ENCODE assay signal across 14 mouse cellular contexts in the genomic region with DNA sequence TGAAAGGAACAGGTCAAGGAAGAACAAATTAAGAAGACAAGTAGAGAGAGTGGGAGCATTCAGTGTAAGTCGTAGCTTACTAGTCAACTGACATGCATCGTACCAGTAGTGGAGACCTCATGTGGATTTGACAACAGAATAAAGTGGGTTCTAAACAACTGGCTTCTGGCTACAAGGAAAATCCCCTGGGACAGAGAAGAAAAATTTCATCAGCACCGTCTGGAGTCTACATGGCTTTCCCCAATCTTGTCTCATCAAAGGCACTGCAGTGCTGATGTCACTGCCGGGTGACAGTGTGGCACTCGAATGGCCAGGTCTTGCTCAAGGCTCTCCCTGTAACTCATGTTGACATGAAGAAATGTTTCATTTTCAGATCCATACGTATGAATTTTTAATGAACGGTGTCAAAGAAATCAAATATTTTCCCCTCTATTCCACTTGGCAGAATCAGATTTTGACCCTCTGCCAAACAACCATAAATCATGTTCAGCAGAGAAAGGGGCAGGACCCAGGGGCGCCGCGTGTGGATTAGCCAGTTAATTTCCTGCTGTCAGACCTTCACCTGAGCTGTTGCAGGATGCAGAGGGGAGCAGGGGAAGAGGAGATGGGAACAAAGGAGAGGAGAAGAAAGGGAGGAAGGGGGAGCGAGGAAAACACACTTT.
DNase-seq lines count a peak whose midpoint lies in the region; ATAC-seq and TF ChIP-seq lines count a peak whose summit lies in the region.
"Had no signal": no experiment of that assay in that cellular context is flagged by ENCODE, and none has a peak within 500 bp of the region (broad histone marks: within the 10 kb centered on the region; RNA-seq: fewer than 3 reads in every experiment).

No protein-coding gene starts in this region.

- DNase-seq in stomach, postnatal 0 days (ENCODE audit: low spot score) = no peak
- DNase-seq in kidney, postnatal 0 days (ENCODE audit: low spot score) = peak; percentile 63
- no peak for DNase-seq in right cerebral cortex, postnatal 10 days (ENCODE audit: low spot score in 2 of 2)
- no peak for DNase-seq in gastrocnemius, adult 18-20 months (ENCODE audit: low spot score)
- DNase-seq: adrenal gland, adult 8-10 months; cerebellum, postnatal 36 days; spleen, adult 18-20 months had no signal

- peaks cover 32% of the 10 kb centered on the region for H3K4me1 ChIP-seq in intestine, embryonic 16.5 days (ENCODE audit: control insufficient read depth, insufficient read depth, low read length)
- H3K4me1 ChIP-seq in intestine, postnatal 0 days (replicated peaks; ENCODE audit: control insufficient read depth, insufficient read depth, low read length) = peaks cover 5% of the 10 kb centered on the region
- H3K4me1 ChIP-seq in stomach, embryonic 14.5 days (ENCODE audit: control insufficient read depth, insufficient read depth, low read length) = peaks cover 45% of the 10 kb centered on the region
- H3K4me1 ChIP-seq in stomach, postnatal 0 days (replicated peaks; ENCODE audit: control insufficient read depth, insufficient read depth) = peaks cover 14% of the 10 kb centered on the region
- peaks cover 36% of the 10 kb centered on the region for H3K4me1 ChIP-seq in kidney, postnatal 0 days (replicated peaks; ENCODE audit: insufficient read depth, low read length)

- H3K9ac ChIP-seq in intestine, embryonic 16.5 days (ENCODE audit: low read depth, low read length) = no peak overlapping the region
- H3K9ac ChIP-seq in intestine, postnatal 0 days (ENCODE audit: low read depth, low read length) = no peak overlapping the region
- H3K9ac ChIP-seq in stomach, embryonic 14.5 days (replicated peaks; ENCODE audit: low read depth, low read length) = no peak overlapping the region
- H3K9ac ChIP-seq in stomach, postnatal 0 days (ENCODE audit: low read length) = no peak overlapping the region
- no peak overlapping the region for H3K9ac ChIP-seq in kidney, postnatal 0 days (ENCODE audit: low read depth, low read length)

- H3K27me3 ChIP-seq in intestine, embryonic 16.5 days (replicated peaks; ENCODE audit: control insufficient read depth, insufficient read depth, low read length) = no peaks in the 10 kb centered on the region
- no peaks in the 10 kb centered on the region for H3K27me3 ChIP-seq in intestine, postnatal 0 days (replicated peaks; ENCODE audit: control insufficient read depth, insufficient read depth, low read length)
- H3K27me3 ChIP-seq in stomach, embryonic 14.5 days (ENCODE audit: control insufficient read depth, insufficient read depth, low read length) = no peaks in the 10 kb centered on the region
- no peaks in the 10 kb centered on the region for H3K27me3 ChIP-seq in stomach, postnatal 0 days (ENCODE audit: control insufficient read depth, insufficient read depth, low read length)
- H3K27me3 ChIP-seq in kidney, postnatal 0 days (ENCODE audit: insufficient read depth, low read length) = no peaks in the 10 kb centered on the region

- no peak for TF ChIP-seq EP300 in stomach, postnatal 0 days (optimal IDR thresholded peaks at IDR 0.05)

- no peak for ATAC-seq in intestine, embryonic 16.5 days
- ATAC-seq in intestine, postnatal 0 days = no peak
- no peak for ATAC-seq in stomach, embryonic 14.5 days (ENCODE audit: insufficient number of reproducible peaks, insufficient read depth, low FRiP score, low read depth)
- ATAC-seq in stomach, postnatal 0 days (ENCODE audit: low FRiP score, low TSS enrichment) = no peak
- ATAC-seq in kidney, postnatal 0 days (replicated peaks; ENCODE audit: low FRiP score, low read depth) = no peak
- ATAC-seq in frontal cortex, adult (ENCODE audit: low TSS enrichment) = no peak

- peak overlapping the region; percentile 17; the same call in 1 of the 2 replicates for H3K27ac ChIP-seq in intestine, embryonic 16.5 days (ENCODE audit: low read length)
- no peak overlapping the region for H3K27ac ChIP-seq in intestine, postnatal 0 days (ENCODE audit: low read depth, low read length)
- peak overlapping the region; percentile 21; the same call in 1 of the 2 replicates for H3K27ac ChIP-seq in stomach, embryonic 14.5 days (ENCODE audit: low read length)
- no peak overlapping the region for H3K27ac ChIP-seq in stomach, postnatal 0 days (replicated peaks)
- no peak overlapping the region for H3K27ac ChIP-seq in kidney, postnatal 0 days
- H3K27ac ChIP-seq: heart, embryonic 10.5 days; macrophage had no signal

- H3K4me3 ChIP-seq in intestine, embryonic 16.5 days (ENCODE audit: low read length) = no peak overlapping the region
- H3K4me3 ChIP-seq in intestine, postnatal 0 days (ENCODE audit: low read depth, low read length) = no peak overlapping the region
- no peak overlapping the region for H3K4me3 ChIP-seq in stomach, embryonic 14.5 days (ENCODE audit: low read depth, low read length)
- H3K4me3 ChIP-seq in stomach, postnatal 0 days (ENCODE audit: low read depth, low read length) = no peak overlapping the region
- no peak overlapping the region for H3K4me3 ChIP-seq in kidney, postnatal 0 days (replicated peaks; ENCODE audit: low read depth, low read length)
- H3K4me3 ChIP-seq: heart, embryonic 10.5 days; myocyte had no signal

- no peak overlapping the region for H3K4me2 ChIP-seq in intestine, embryonic 16.5 days (ENCODE audit: low read depth, low read length)
- no peak overlapping the region for H3K4me2 ChIP-seq in intestine, postnatal 0 days (replicated peaks; ENCODE audit: low read depth)
- no peak overlapping the region for H3K4me2 ChIP-seq in stomach, embryonic 14.5 days (replicated peaks; ENCODE audit: low read depth, low read length)
- H3K4me2 ChIP-seq in stomach, postnatal 0 days (replicated peaks; ENCODE audit: low read depth) = no peak overlapping the region
- H3K4me2 ChIP-seq in kidney, postnatal 0 days (ENCODE audit: low read length) = no peak overlapping the region

- H3K9me3 ChIP-seq in intestine, embryonic 16.5 days (ENCODE audit: control insufficient read depth, low read length) = no peaks in the 10 kb centered on the region
- H3K9me3 ChIP-seq in intestine, postnatal 0 days (ENCODE audit: control insufficient read depth) = no peaks in the 10 kb centered on the region
- no peaks in the 10 kb centered on the region for H3K9me3 ChIP-seq in stomach, embryonic 14.5 days (ENCODE audit: control insufficient read depth, low read depth, low read length)
- H3K9me3 ChIP-seq in stomach, postnatal 0 days (ENCODE audit: control insufficient read depth, low read length) = no peaks in the 10 kb centered on the region
- no peaks in the 10 kb centered on the region for H3K9me3 ChIP-seq in kidney, postnatal 0 days (replicated peaks; ENCODE audit: low read length)
- H3K9me3 ChIP-seq: heart, embryonic 10.5 days had no signal

- no peaks in the 10 kb centered on the region for H3K36me3 ChIP-seq in intestine, embryonic 16.5 days (ENCODE audit: control insufficient read depth, insufficient read depth, low read length)
- H3K36me3 ChIP-seq in intestine, postnatal 0 days (ENCODE audit: control insufficient read depth, insufficient read depth) = no peaks in the 10 kb centered on the region
- H3K36me3 ChIP-seq in stomach, embryonic 14.5 days (ENCODE audit: control insufficient read depth, insufficient read depth, low read length) = no peaks in the 10 kb centered on the region
- H3K36me3 ChIP-seq in stomach, postnatal 0 days (ENCODE audit: control insufficient read depth, insufficient read depth, low read length) = no peaks in the 10 kb centered on the region
- no peaks in the 10 kb centered on the region for H3K36me3 ChIP-seq in kidney, postnatal 0 days (ENCODE audit: insufficient read depth, low read length)
- H3K36me3 ChIP-seq: heart, embryonic 10.5 days had no signal

- TF ChIP-seq CTCF in intestine, postnatal 0 days (IDR thresholded peaks at IDR 0.05; ENCODE audit: low read depth) = no peak
- TF ChIP-seq CTCF in stomach, postnatal 0 days (IDR thresholded peaks at IDR 0.05; ENCODE audit: low read depth) = no peak
- no peak for TF ChIP-seq CTCF in kidney, postnatal 0 days (IDR thresholded peaks at IDR 0.05; ENCODE audit: low read depth)

- WGBS in intestine, embryonic 16.5 days = 40% methylated on average over 11 of the region's 11 CpGs
- WGBS in intestine, postnatal 0 days = 54% methylated on average over 11 of the region's 11 CpGs
- 37% methylated on average over 11 of the region's 11 CpGs for WGBS in stomach, embryonic 14.5 days
- 41% methylated on average over 11 of the region's 11 CpGs for WGBS in stomach, postnatal 0 days
- 32% methylated on average over 11 of the region's 11 CpGs for WGBS in kidney, postnatal 0 days

Comparison
In these comparisons a context has a peak if more than half of its experiments do, and no peak if none do; other contexts are left out.
1. H3K27ac ChIP-seq: peak in intestine, embryonic 16.5 days (single experiment) and stomach, embryonic 14.5 days (single experiment); none in intestine, postnatal 0 days (single experiment), stomach, postnatal 0 days (single experiment) and kidney, postnatal 0 days (single experiment).